Mouse (Mus musculus) liver, postnatal 0 days (tissue): Measurements from ENCODE around the gene Actr1a.

Experiments used
- CTCF ChIP-seq: sonication (generic); IDR thresholded peaks from 2 replicates; pipeline ENCODE4 v1.5.1; 2016; ENCODE audit warnings: antibody characterized with exemption, low read depth
- EP300 ChIP-seq: IDR thresholded peaks from 2 replicates; pipeline ENCODE4 v1.6.1; 2016; ENCODE audit warnings: antibody characterized with exemption, low read depth, mild to moderate bottlenecking

GRCm38 (mm10) chr19:46409506-46409905 lies 14.0 kb upstream of the Actr1a start:
- TF ChIP-seq CTCF (no peak), EP300 (no peak)
